Mouse (Mus musculus): ENCODE results near the gene Prrt3. TPM values are rescaled to one million over a fixed set of nuclear protein-coding genes. Genes with fewer than 3 reads are reported as not detected.

Prrt3 gene
- 10 to 100 TPM; 15.5 to 19.7 TPM for total RNA-seq (2021)

- intact Hi-C loops (cut with DNase I): no loop called here
- peak; percentile 72 for DNase-seq
Measured at GRCm38 (mm10) chr6:113501388-113502084, at the start of gene Prrt3. Prrt3 (minus strand) TSS chr6:113501931.

- no peak for DNase-seq
Measured at GRCm38 (mm10) chr6:113543906-113544481, 42.3 kb upstream of the Prrt3 start.

GRCm38 (mm10) chr6:113541610-113542009 lies 39.9 kb upstream of the Prrt3 start:
- intact Hi-C loops (cut with DNase I): no loop called here
- DNase-seq: no peak

More at GRCm38 (mm10) chr6:113543906-113544481, 42.3 kb upstream of the Prrt3 start:
- intact Hi-C loops (cut with DNase I): no loop called here

DNA sequence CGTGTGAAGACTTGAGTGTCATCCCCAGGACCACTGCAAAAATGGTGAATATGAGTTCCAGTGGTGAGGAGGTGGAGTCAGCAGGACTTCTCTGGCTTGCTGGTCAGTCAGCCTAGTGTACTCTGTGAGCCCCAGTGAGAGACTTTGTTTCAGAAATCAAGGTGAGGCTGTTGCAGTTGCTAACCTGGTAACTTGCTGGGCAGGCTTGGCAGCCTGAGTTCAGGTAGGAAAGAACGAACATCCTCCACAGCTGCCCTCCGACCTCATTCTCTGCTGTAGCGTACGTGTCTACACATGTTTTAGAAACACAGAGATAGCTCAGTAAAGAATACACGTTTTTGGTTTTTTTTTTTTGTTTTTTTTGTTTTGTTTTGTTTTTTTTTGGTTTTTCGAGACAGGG lies 33.2 kb upstream of the Prrt3 start:
- DNase-seq: no peak
- intact Hi-C loops (cut with DNase I): no loop called here

- no peak for DNase-seq
- intact Hi-C loops (cut with DNase I): no loop called here
Measured at GRCm38 (mm10) chr6:113531840-113532404, 30.2 kb upstream of the Prrt3 start.

DNA sequence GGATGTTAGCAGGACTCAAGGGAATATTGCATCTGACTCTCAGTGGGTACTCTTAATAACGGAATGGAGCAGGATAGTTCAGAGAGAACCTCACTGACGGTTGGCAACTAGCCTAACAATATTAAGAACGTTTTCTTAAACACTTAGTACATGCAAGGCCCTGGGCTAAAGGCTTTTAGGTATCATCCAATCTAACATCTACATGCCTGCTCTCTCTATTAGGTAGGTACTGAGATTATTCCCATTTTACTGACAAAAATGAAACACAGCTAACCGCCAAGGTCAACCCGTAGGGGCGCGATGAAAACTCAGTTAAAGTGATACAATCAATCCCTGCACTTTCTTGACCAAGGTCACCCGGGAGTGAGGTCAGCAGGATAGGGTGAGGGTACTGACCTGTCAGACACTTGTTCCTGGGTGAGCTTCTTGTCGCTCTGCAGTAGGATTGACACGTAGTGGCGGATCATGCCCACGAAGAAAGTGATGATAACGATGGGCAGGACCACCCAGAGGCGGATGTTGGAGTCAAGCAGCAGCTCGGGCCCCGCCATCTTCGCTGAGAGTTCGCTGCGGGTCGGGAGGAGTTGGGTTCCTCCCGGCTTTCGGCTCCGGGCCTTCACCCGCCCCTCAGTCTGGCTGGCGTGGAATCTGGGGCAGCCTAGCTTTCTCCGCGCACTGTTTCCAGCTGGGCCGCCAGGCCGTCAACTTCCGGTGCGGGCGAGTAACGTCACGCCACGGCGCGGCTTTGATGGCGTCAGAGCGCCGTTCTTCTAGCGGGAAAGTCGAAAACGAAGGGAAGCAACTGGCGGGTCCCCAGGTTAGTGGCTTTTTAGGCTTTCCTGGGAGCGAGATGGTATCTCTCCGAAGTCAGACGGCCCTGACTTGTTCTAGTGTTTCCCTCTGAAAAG lies 29.5 kb upstream of the Prrt3 start, which contains the start of the genes Emc3 and Fancd2:
Gene Emc3, minus strand, starts transcription at position 721 of the 908 bp plus-strand sequence.
Gene Fancd2, plus strand, starts transcription at position 751 of the 908 bp plus-strand sequence.
- peak; percentile 91 for DNase-seq
- intact Hi-C loops (cut with DNase I): no loop called here

DNA sequence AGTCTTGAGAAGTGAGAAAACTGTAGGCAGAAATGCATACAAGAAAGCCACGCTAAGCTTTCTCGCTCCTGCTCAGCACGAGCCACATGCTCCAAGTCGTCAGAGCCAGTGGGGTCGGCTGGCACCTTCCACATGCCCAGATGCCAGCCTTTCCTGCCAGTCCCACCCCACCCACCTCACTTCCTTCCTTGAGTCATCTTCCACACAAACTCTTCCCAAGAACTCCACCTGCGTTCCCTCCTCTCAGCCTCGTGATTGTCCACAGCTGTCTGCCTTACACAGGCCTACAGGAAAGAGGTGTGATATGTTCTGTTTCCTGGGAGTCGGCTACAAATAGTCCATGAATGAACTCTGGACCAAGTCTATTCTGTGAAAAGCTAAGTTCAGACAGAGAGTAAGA lies 21.7 kb upstream of the Prrt3 start:
- DNase-seq: no peak
- intact Hi-C loops (cut with DNase I): loop anchor here (10.0 kb wide), 1 partner anchor 181 kb away; no protein-coding TSS in a partner anchor

DNA sequence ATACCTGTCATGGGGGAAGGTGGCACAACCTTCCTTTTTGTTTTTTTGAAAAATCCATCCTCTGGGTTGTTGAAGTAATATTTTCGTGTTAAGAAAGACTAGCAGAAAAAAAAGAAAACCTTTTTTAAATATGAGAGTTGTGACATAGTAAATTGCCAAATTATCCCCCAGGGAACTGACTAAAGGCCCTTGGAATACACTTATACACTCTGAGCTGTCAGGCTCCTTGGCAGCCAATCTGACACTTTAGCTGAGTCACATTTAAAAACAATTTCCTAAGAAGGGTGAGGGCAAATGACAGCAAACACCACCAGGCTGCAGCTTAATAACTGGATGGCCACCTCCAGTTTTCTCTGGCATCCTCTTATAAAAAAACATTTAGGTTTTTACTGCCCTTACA lies 20.6 kb upstream of the Prrt3 start:
- intact Hi-C loops (cut with DNase I): loop anchor here (10.0 kb wide), 1 partner anchor 182 kb away; no protein-coding TSS in a partner anchor
- no peak for DNase-seq

- intact Hi-C loops (cut with DNase I): no loop called here
Measured at GRCm38 (mm10) chr6:113517434-113518080, 15.8 kb upstream of the Prrt3 start.

GRCm38 (mm10) chr6:113514600-113514999 lies 12.9 kb upstream of the Prrt3 start:
- intact Hi-C loops (cut with DNase I): no loop called here
- no peak for DNase-seq

More at GRCm38 (mm10) chr6:113517434-113518080, 15.8 kb upstream of the Prrt3 start:
- no peak for DNase-seq

- no peak for DNase-seq
- intact Hi-C loops (cut with DNase I): no loop called here
Measured at GRCm38 (mm10) chr6:113513944-113514343, 12.2 kb upstream of the Prrt3 start.

DNA sequence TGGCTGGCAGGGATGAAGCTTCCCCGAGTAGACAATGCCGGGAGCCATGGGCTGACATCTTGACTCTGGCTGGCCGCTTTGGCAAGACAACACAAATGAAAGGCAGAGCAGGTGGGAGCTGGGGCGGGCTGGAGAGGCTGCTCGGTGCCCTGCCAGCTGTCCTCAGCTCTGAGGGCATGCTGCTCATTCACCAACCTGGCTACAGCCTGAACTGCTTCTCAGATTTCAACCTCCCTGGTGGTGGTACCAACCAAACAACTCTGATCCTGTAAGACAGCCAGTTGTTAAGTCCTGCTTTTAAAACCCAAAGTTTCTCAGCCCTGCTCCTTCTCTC lies 7.2 kb upstream of the Prrt3 start:
- peak; percentile 81 for DNase-seq
- intact Hi-C loops (cut with DNase I): no loop called here

DNA sequence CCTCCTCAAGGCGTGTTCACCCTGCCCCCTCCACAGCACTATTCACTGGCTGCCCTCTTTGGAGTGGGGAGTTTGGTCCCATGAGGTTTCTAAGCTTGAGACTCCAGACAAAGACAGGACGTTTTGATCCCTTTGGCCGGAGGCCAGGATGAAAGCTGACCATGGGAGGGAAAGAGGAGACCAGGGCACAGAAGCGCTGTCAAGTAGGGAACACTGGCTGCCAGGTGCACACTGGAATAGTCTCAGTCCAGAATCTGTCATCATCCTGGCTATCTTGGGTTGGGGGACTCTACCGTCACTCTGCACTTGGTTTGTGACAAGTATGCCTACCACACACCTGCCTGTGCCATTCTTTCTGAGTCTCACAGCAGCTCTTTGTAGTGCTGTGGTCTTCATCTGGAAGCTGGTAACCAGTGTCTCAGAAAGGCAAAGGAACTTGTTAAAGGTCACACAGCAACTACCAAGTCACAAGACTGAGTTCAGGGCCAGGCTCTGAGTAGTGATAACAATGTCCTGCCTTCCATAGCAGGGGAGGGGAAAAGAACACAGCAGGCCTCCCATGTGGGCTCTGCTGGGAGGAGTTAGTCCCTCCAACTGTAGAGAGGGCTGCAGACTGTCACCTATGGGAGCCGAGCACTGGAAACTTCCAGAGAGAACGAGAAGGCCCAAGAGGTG lies 6.7 kb upstream of the Prrt3 start:
- intact Hi-C loops (cut with DNase I): no loop called here
- peak; percentile 63 for DNase-seq

- no peak for DNase-seq
- intact Hi-C loops (cut with DNase I): no loop called here
Measured at GRCm38 (mm10) chr6:113507130-113507529, 5.4 kb upstream of the Prrt3 start.

DNA sequence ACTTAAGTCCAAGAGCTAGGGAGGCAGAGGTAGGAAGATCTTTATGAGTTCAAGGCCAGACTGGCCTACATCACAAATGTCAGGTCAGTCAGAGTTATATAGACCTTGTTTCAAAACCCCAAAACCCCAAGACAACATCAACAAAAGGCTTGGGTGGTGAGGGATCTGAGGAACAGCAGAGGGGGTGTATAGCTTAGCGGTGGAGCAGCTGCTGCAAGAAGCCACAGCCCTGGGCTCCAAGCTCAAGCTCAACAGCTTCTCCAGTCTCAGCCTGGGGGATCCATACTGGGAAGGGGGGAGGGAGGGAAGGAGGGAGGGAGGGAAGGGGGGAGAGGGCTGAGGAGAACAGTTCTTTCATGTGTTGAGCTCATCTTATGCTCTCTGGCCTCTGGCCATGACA lies 4.0 kb upstream of the Prrt3 start:
- no peak for DNase-seq
- intact Hi-C loops (cut with DNase I): no loop called here

DNA sequence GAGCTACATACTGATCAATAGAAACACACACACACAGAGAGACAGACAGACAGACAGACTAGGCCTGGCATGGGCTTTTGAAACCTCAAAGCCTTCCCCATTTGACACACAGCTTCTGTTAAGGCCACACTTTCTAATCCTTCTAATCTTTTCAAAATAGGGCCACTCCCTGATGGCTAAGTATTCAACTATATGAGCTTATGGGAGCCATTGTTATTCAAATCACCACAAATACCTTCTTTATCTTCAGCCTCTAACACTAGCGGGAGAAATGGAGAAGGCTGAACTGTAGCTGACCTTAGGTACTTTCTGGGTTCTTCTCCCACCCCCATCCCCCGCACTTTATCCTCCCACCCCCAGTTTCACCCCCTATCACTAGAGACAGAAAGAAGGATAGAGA lies 1.1 kb upstream of the Prrt3 start:
- DNase-seq: no peak
- intact Hi-C loops (cut with DNase I): no loop called here

- no peak for DNase-seq
- intact Hi-C loops (cut with DNase I): no loop called here
Measured at GRCm38 (mm10) chr6:113499346-113499745, 2.4 kb downstream of the Prrt3 start.

- peak; percentile 31 for DNase-seq
- intact Hi-C loops (cut with DNase I): no loop called here
Measured at GRCm38 (mm10) chr6:113495071-113495675, 6.6 kb downstream of the Prrt3 start.

GRCm38 (mm10) chr6:113494258-113494788 lies 7.4 kb downstream of the Prrt3 start:
- DNase-seq: peak; percentile 82
- intact Hi-C loops (cut with DNase I): no loop called here
